Mouse (Mus musculus): Measurements from ENCODE around the gene Slc44a4. TPM values are rescaled to one million over a fixed set of nuclear protein-coding genes. Genes with fewer than 3 reads are reported as not detected.

Slc44a4 gene
- polyA plus RNA-seq, 1 experiment: not detected

- no peak for TF ChIP-seq POLR2A (IDR thresholded peaks at IDR 0.05; ENCODE audit: borderline replicate concordance, low read depth, low read length)
- no peak for TF ChIP-seq CTCF (IDR thresholded peaks at IDR 0.05; ENCODE audit: low read depth, low read length)
- no peaks in the 10 kb centered on the region for H3K4me1 ChIP-seq (ENCODE audit: control insufficient read depth, insufficient read depth, low read length)
- H3K27ac ChIP-seq (ENCODE audit: insufficient read depth, low read depth, low read length): no peak overlapping the region
- H3K4me3 ChIP-seq (ENCODE audit: insufficient read depth, low read length): no peak overlapping the region
These were observed 2.9 kb downstream of the Slc44a4 start for GRCm38 (mm10) chr17:34917188-34917587.

DNA sequence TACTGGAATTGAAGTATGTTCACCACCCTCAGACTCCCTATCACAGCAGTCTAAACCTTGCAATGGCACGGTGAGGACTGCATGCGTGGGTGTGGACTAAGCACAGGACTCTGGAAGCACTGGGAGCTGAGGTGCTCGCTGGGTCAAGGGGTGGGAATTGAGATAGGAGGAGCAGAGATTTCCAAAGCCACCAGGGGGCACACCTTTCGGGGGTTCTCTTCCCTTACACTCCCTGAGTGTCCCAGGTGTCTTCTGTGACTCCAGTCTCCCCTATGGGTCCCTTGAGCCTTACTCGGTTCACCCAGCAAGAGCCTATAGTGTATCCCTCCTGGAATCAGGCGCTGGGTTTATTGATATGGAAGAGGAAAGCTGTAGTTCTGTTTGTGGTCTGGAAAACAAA, 8.7 kb downstream of the Slc44a4 start:
- no peak overlapping the region for H3K27ac ChIP-seq (ENCODE audit: insufficient read depth, low read depth, low read length)
- no peak overlapping the region for H3K4me3 ChIP-seq (ENCODE audit: insufficient read depth, low read length)
- H3K4me1 ChIP-seq (ENCODE audit: control insufficient read depth, insufficient read depth, low read length): peaks cover 12% of the 10 kb centered on the region
- TF ChIP-seq CTCF (IDR thresholded peaks at IDR 0.05; ENCODE audit: low read depth, low read length) (peak; percentile 8; the same call in 1 of the 2 replicates), POLR2A (IDR thresholded peaks at IDR 0.05; ENCODE audit: borderline replicate concordance, low read depth, low read length) (no peak)

DNA sequence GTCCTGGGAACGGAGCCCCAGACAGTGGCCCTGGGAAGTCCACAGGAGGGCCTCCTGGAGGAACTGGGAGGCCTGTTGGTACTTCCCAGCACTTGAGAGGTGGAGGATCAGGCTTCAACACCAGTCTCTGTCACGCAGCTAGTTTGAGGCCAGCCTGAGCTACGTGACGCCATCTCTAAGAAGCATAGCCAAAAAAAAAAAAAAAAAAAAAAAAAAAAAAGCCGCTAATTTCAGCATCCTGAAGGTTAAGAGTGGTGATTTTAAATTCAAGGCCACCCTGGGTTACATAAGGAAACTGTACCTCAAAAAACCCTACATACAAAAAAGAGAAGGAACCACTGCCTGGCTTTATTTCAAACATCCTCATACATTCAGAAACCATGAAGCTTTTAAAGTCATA, 10.0 kb downstream of the Slc44a4 start:
- TF ChIP-seq CTCF (IDR thresholded peaks at IDR 0.05; ENCODE audit: low read depth, low read length) (no peak), POLR2A (IDR thresholded peaks at IDR 0.05; ENCODE audit: borderline replicate concordance, low read depth, low read length) (no peak)
- peak overlapping the region; percentile 85 for H3K27ac ChIP-seq (ENCODE audit: insufficient read depth, low read depth, low read length)
- peaks cover 12% of the 10 kb centered on the region for H3K4me1 ChIP-seq (ENCODE audit: control insufficient read depth, insufficient read depth, low read length)
- no peak overlapping the region for H3K4me3 ChIP-seq (ENCODE audit: insufficient read depth, low read length)

- Histone ChIP-seq H3K4me1 (ENCODE audit: control insufficient read depth, insufficient read depth, low read length) (peaks cover 15% of the 10 kb centered on the region), H3K27ac (ENCODE audit: insufficient read depth, low read depth, low read length) (no peak overlapping the region), H3K4me3 (ENCODE audit: insufficient read depth, low read length) (no peak overlapping the region)
- no peak for TF ChIP-seq POLR2A (IDR thresholded peaks at IDR 0.05; ENCODE audit: borderline replicate concordance, low read depth, low read length)
- TF ChIP-seq CTCF (IDR thresholded peaks at IDR 0.05; ENCODE audit: low read depth, low read length): no peak
These were observed 13.2 kb downstream of the Slc44a4 start for GRCm38 (mm10) chr17:34927306-34928019.

DNA sequence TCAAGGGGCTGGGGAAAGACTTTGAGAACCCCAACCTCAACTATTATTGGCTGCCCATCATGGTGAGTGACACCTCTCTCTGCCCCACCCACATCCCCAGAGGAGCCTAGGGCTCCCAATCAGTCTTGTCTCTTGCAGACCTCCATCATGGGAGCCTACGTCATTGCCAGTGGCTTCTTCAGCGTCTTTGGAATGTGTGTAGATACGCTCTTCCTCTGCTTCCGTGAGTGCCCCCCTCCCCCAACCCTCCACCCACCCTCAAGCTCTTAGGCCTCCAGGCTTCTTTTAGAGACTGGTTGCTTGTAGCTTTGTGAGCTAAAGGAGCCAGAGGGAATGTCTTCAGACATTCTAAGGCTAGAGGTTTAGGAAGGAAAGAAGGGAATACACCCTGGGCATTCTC, 14.6 kb downstream of the Slc44a4 start:
- TF ChIP-seq POLR2A (IDR thresholded peaks at IDR 0.05; ENCODE audit: borderline replicate concordance, low read depth, low read length): no peak
- TF ChIP-seq CTCF (IDR thresholded peaks at IDR 0.05; ENCODE audit: low read depth, low read length): no peak
- Histone ChIP-seq H3K4me1 (ENCODE audit: control insufficient read depth, insufficient read depth, low read length) (peaks cover 22% of the 10 kb centered on the region), H3K27ac (ENCODE audit: insufficient read depth, low read depth, low read length) (no peak overlapping the region)

GRCm38 (mm10) chr17:34931061-34931734, 16.9 kb downstream of the Slc44a4 start, which contains the start of gene Neu1:
Gene Neu1, plus strand, starts transcription at chr17:34931253.
- TF ChIP-seq CTCF (IDR thresholded peaks at IDR 0.05; ENCODE audit: low read depth, low read length) (no peak), POLR2A (IDR thresholded peaks at IDR 0.05; ENCODE audit: borderline replicate concordance, low read depth, low read length) (peak; percentile 89; the same call in 1 of the 2 replicates)
- H3K4me1 ChIP-seq (ENCODE audit: control insufficient read depth, insufficient read depth, low read length): peaks cover 32% of the 10 kb centered on the region
- peak within 1 kb of the TSS; percentile 62 for H3K27ac ChIP-seq (ENCODE audit: insufficient read depth, low read depth, low read length)
- H3K4me3 ChIP-seq (ENCODE audit: insufficient read depth, low read length): peak within 1 kb of the TSS; percentile 88

More for the DNA sequence above, 14.6 kb downstream of the Slc44a4 start:
- H3K4me3 ChIP-seq (ENCODE audit: insufficient read depth, low read length): no peak overlapping the region

GRCm38 (mm10) chr17:34931735-34932098, 17.5 kb downstream of the Slc44a4 start:
- peaks cover 32% of the 10 kb centered on the region for H3K4me1 ChIP-seq (ENCODE audit: control insufficient read depth, insufficient read depth, low read length)
- peak overlapping the region; percentile 88 for H3K4me3 ChIP-seq (ENCODE audit: insufficient read depth, low read length)
- H3K27ac ChIP-seq (ENCODE audit: insufficient read depth, low read depth, low read length): peak overlapping the region; percentile 62
- TF ChIP-seq POLR2A (IDR thresholded peaks at IDR 0.05; ENCODE audit: borderline replicate concordance, low read depth, low read length) (no peak), CTCF (IDR thresholded peaks at IDR 0.05; ENCODE audit: low read depth, low read length) (no peak)

DNA sequence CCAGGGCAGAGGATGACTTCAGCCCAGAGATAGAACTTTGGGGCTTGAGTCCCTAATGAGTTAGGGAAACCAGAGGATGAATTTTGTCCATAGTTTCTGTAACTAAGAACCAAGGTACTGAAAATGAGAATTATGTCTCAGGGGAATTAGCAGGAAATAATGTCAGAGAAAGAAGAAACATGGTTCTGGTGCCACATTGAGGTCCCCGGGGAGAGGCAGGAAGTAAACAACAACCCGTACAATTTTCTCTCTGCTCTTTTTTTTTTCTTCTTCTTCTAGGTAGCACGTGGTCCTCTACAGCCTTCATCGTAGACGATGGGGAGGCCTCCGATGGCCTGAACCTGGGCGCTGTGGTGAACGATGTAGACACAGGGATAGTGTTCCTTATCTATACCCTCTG, 18.0 kb downstream of the Slc44a4 start:
- H3K4me3 ChIP-seq (ENCODE audit: insufficient read depth, low read length): peak overlapping the region; percentile 88
- H3K4me1 ChIP-seq (ENCODE audit: control insufficient read depth, insufficient read depth, low read length): peaks cover 34% of the 10 kb centered on the region
- no peak for TF ChIP-seq POLR2A (IDR thresholded peaks at IDR 0.05; ENCODE audit: borderline replicate concordance, low read depth, low read length)
- no peak for TF ChIP-seq CTCF (IDR thresholded peaks at IDR 0.05; ENCODE audit: low read depth, low read length)
- H3K27ac ChIP-seq (ENCODE audit: insufficient read depth, low read depth, low read length): no peak overlapping the region

GRCm38 (mm10) chr17:34934031-34934430, 19.8 kb downstream of the Slc44a4 start:
- Histone ChIP-seq H3K27ac (ENCODE audit: insufficient read depth, low read depth, low read length) (no peak overlapping the region), H3K4me3 (ENCODE audit: insufficient read depth, low read length) (no peak overlapping the region), H3K4me1 (ENCODE audit: control insufficient read depth, insufficient read depth, low read length) (peaks cover 44% of the 10 kb centered on the region)
- no peak for TF ChIP-seq CTCF (IDR thresholded peaks at IDR 0.05; ENCODE audit: low read depth, low read length)
- no peak for TF ChIP-seq POLR2A (IDR thresholded peaks at IDR 0.05; ENCODE audit: borderline replicate concordance, low read depth, low read length)

- no peak for TF ChIP-seq POLR2A (IDR thresholded peaks at IDR 0.05; ENCODE audit: borderline replicate concordance, low read depth, low read length)
- no peak for TF ChIP-seq CTCF (IDR thresholded peaks at IDR 0.05; ENCODE audit: low read depth, low read length)
- Histone ChIP-seq H3K4me1 (ENCODE audit: control insufficient read depth, insufficient read depth, low read length) (peaks cover 46% of the 10 kb centered on the region), H3K27ac (ENCODE audit: insufficient read depth, low read depth, low read length) (peak overlapping the region; percentile 37), H3K4me3 (ENCODE audit: insufficient read depth, low read length) (peak overlapping the region; percentile 36)
These were observed 20.6 kb downstream of the Slc44a4 start for GRCm38 (mm10) chr17:34934830-34935229.
